Mouse (Mus musculus) forebrain, embryonic 13.5 days (tissue): Measurements from ENCODE around the gene Xpr1. TPM values are rescaled to one million over a fixed set of nuclear protein-coding genes. Genes with fewer than 3 reads are reported as not detected.
"Not testable (repeated sequence)": the region's sequence is repeated elsewhere in the genome, so short reads cannot be mapped to it uniquely, and the experiment has no call there.

Experiments
- ATAC-seq: fragments of 200-750 bp; cut with Nextera tagmentation; 2 replicates; pipeline ENCODE4 v1.8.0; 2017
- H3K27ac ChIP-seq: fragments of 300-500 bp; sonication (generic); 2 replicates; pipeline ENCODE4 v1.5.1; 2015; ENCODE audit warnings: inconsistent platforms, mild to moderate bottlenecking, moderate library complexity
- H3K27me3 ChIP-seq: fragments of 300-500 bp; sonication (generic); 2 replicates; pipeline ENCODE4 v1.6.1; 2015; ENCODE audit warnings: mild to moderate bottlenecking, inconsistent platforms
- H3K36me3 ChIP-seq: fragments of 300-500 bp; sonication (generic); 2 replicates; pipeline ENCODE4 v1.6.1; 2015; ENCODE audit warnings: mild to moderate bottlenecking, inconsistent platforms; ENCODE audit not compliant: poor library complexity, severe bottlenecking
- H3K4me1 ChIP-seq: fragments of 300-500 bp; sonication (generic); 2 replicates; pipeline ENCODE4 v1.6.1; 2015; ENCODE audit warnings: inconsistent platforms
- H3K4me2 ChIP-seq: fragments of 300-500 bp; sonication (generic); 2 replicates; pipeline ENCODE4 v1.6.1; 2015; ENCODE audit warnings: inconsistent platforms, mild to moderate bottlenecking, moderate library complexity
- H3K4me3 ChIP-seq: fragments of 300-500 bp; sonication (generic); 2 replicates; pipeline ENCODE4 v1.5.1; 2015; ENCODE audit warnings: mild to moderate bottlenecking, inconsistent platforms
- H3K9ac ChIP-seq: fragments of 300-500 bp; sonication (generic); 2 replicates; pipeline ENCODE4 v1.6.1; 2015; ENCODE audit warnings: mild to moderate bottlenecking, inconsistent platforms
- H3K9me3 ChIP-seq: fragments of 300-500 bp; sonication (generic); replicated peaks from 2 replicates; pipeline ENCODE4 v1.6.1; 2016; ENCODE audit warnings: inconsistent platforms
- WGBS: fragments of 180-500 bp; shearing (Covaris S2); methylation state at CpG from one replicate; pipeline ENCODE4 v1.1.7; 2015; 5-methylcytosine and 5-hydroxymethylcytosine counted together
- polyA plus RNA-seq: library from polyadenylated mRNA; unstranded; fragments of >200 nt; fragmentation: Nextera tagmentation; extraction: Ambion mirVana; gene quantifications from 2 replicates; pipeline ENCODE4 v1.2.1, GENCODE M21; 2015

Xpr1 gene
- polyA plus RNA-seq, 1 experiment from 2014 or later, result 42.8 TPM

GRCm38 (mm10) chr1:155275793-155276192 is 141.4 kb downstream of the Xpr1 start:
- Histone ChIP-seq H3K4me2 (no peak overlapping the region), H3K4me3 (no peak overlapping the region), H3K4me1 (no peaks in the 10 kb centered on the region), H3K36me3 (peaks cover 6% of the 10 kb centered on the region; the same call in 1 of the 2 replicates), H3K9ac (no peak overlapping the region), H3K27ac (no peak overlapping the region), H3K27me3 (no peaks in the 10 kb centered on the region), H3K9me3 (no peaks in the 10 kb centered on the region)
- WGBS, result 85% methylated on average over 4 of the region's 4 CpGs
- ATAC-seq, result no peak

- Histone ChIP-seq H3K9me3 (no peaks in the 10 kb centered on the region), H3K27me3 (no peaks in the 10 kb centered on the region), H3K9ac (no peak overlapping the region), H3K36me3 (peaks cover 6% of the 10 kb centered on the region; the same call in 1 of the 2 replicates), H3K4me3 (no peak overlapping the region), H3K4me2 (no peak overlapping the region), H3K4me1 (no peaks in the 10 kb centered on the region), H3K27ac (no peak overlapping the region)
- WGBS, result 83% methylated on average over 3 of the region's 3 CpGs
- no peak for ATAC-seq
Measured at GRCm38 (mm10) chr1:155274976-155275375, 142.2 kb downstream of the Xpr1 start.

GRCm38 (mm10) chr1:155272953-155273352 is 144.3 kb downstream of the Xpr1 start:
- no peak overlapping the region for H3K4me3 ChIP-seq

GRCm38 (mm10) chr1:155262496-155262895 is 154.7 kb downstream of the Xpr1 start:
- WGBS, result 92% methylated on average over 10 of the region's 10 CpGs
- H3K4me1 ChIP-seq, H3K27ac ChIP-seq, ATAC-seq, H3K4me2 ChIP-seq, H3K27me3 ChIP-seq, H3K9ac ChIP-seq, H3K4me3 ChIP-seq, H3K36me3 ChIP-seq, H3K9me3 ChIP-seq: not testable (repeated sequence)

More at GRCm38 (mm10) chr1:155272953-155273352, 144.3 kb downstream of the Xpr1 start:
- no peak overlapping the region for H3K4me2 ChIP-seq
- H3K36me3 ChIP-seq, result no peaks in the 10 kb centered on the region; the same call in 1 of the 2 replicates
- no peaks in the 10 kb centered on the region for H3K9me3 ChIP-seq
- H3K27me3 ChIP-seq, result no peaks in the 10 kb centered on the region
- ATAC-seq, result no peak
- H3K9ac ChIP-seq, result no peak overlapping the region
- 97% methylated on average over 4 of the region's 4 CpGs for WGBS
- no peak overlapping the region for H3K27ac ChIP-seq
- no peaks in the 10 kb centered on the region for H3K4me1 ChIP-seq

GRCm38 (mm10) chr1:155254309-155254708 is 162.9 kb downstream of the Xpr1 start:
- 86% methylated on average over 8 of the region's 8 CpGs for WGBS
- no peak overlapping the region for H3K27ac ChIP-seq
- ATAC-seq, result no peak

GRCm38 (mm10) chr1:155253126-155253525 is 164.1 kb downstream of the Xpr1 start:
- no peak for ATAC-seq
- Histone ChIP-seq H3K36me3 (no peaks in the 10 kb centered on the region), H3K9me3 (no peaks in the 10 kb centered on the region), H3K27me3 (no peaks in the 10 kb centered on the region), H3K4me3 (no peak overlapping the region), H3K4me2 (no peak overlapping the region), H3K9ac (no peak overlapping the region), H3K4me1 (no peaks in the 10 kb centered on the region), H3K27ac (no peak overlapping the region)
- 77% methylated on average over 12 of the region's 12 CpGs for WGBS

More at GRCm38 (mm10) chr1:155254309-155254708, 162.9 kb downstream of the Xpr1 start:
- no peaks in the 10 kb centered on the region for H3K27me3 ChIP-seq
- H3K4me3 ChIP-seq, result no peak overlapping the region
- H3K4me2 ChIP-seq, result no peak overlapping the region
- H3K9me3 ChIP-seq, result no peaks in the 10 kb centered on the region
- no peak overlapping the region for H3K9ac ChIP-seq
- H3K36me3 ChIP-seq, result no peaks in the 10 kb centered on the region
- H3K4me1 ChIP-seq, result no peaks in the 10 kb centered on the region

- no peak for ATAC-seq
- no peak overlapping the region for H3K27ac ChIP-seq
- H3K27me3 ChIP-seq, result no peaks in the 10 kb centered on the region
- H3K9ac ChIP-seq, result no peak overlapping the region
- WGBS, result 62% methylated on average over 6 of the region's 6 CpGs
- no peaks in the 10 kb centered on the region for H3K9me3 ChIP-seq
- H3K36me3 ChIP-seq, result no peaks in the 10 kb centered on the region
- H3K4me3 ChIP-seq, result no peak overlapping the region
- H3K4me1 ChIP-seq, result no peaks in the 10 kb centered on the region
- H3K4me2 ChIP-seq, result no peak overlapping the region
Measured at GRCm38 (mm10) chr1:155252631-155253121, 164.5 kb downstream of the Xpr1 start.

GRCm38 (mm10) chr1:155251596-155251995 is 165.6 kb downstream of the Xpr1 start:
- H3K9me3 ChIP-seq, result no peaks in the 10 kb centered on the region
- no peaks in the 10 kb centered on the region for H3K36me3 ChIP-seq
- 85% methylated on average over 5 of the region's 5 CpGs for WGBS
- H3K27me3 ChIP-seq, result no peaks in the 10 kb centered on the region
- H3K27ac ChIP-seq, result no peak overlapping the region
- no peak overlapping the region for H3K9ac ChIP-seq
- no peak overlapping the region for H3K4me3 ChIP-seq
- no peak for ATAC-seq
- no peaks in the 10 kb centered on the region for H3K4me1 ChIP-seq
- H3K4me2 ChIP-seq, result no peak overlapping the region

GRCm38 (mm10) chr1:155250531-155251135 is 166.6 kb downstream of the Xpr1 start:
- H3K4me3 ChIP-seq, result no peak overlapping the region
- H3K27ac ChIP-seq, result no peak overlapping the region
- 31% methylated on average over 4 of the region's 4 CpGs for WGBS
- H3K27me3 ChIP-seq, result peaks cover 1% of the 10 kb centered on the region
- no peaks in the 10 kb centered on the region for H3K9me3 ChIP-seq
- no peak for ATAC-seq
- H3K4me2 ChIP-seq, result no peak overlapping the region
- H3K9ac ChIP-seq, result no peak overlapping the region
- H3K4me1 ChIP-seq, result no peaks in the 10 kb centered on the region
- no peaks in the 10 kb centered on the region for H3K36me3 ChIP-seq

GRCm38 (mm10) chr1:155249896-155250295 is 167.3 kb downstream of the Xpr1 start:
- 30% methylated on average over 5 of the region's 5 CpGs for WGBS
- Histone ChIP-seq H3K4me2 (no peak overlapping the region), H3K27ac (no peak overlapping the region), H3K9me3 (no peaks in the 10 kb centered on the region), H3K4me1 (peaks cover under 1% of the 10 kb centered on the region; the same call in 1 of the 2 replicates), H3K27me3 (peaks cover 8% of the 10 kb centered on the region), H3K4me3 (no peak overlapping the region), H3K9ac (no peak overlapping the region), H3K36me3 (no peaks in the 10 kb centered on the region)
- ATAC-seq, result no peak

GRCm38 (mm10) chr1:155248041-155248440 is 169.2 kb downstream of the Xpr1 start:
- Histone ChIP-seq H3K9ac (no peak overlapping the region), H3K27ac (no peak overlapping the region), H3K4me2 (no peak overlapping the region), H3K9me3 (no peaks in the 10 kb centered on the region), H3K36me3 (no peaks in the 10 kb centered on the region), H3K4me1 (peaks cover 13% of the 10 kb centered on the region), H3K4me3 (no peak overlapping the region), H3K27me3 (peaks cover 24% of the 10 kb centered on the region)
- ATAC-seq, result no peak
- 74% methylated on average over 5 of the region's 5 CpGs for whole genome bisulfite sequencing

GRCm38 (mm10) chr1:155247441-155247840 is 169.8 kb downstream of the Xpr1 start:
- H3K9ac ChIP-seq, result no peak overlapping the region
- 53% methylated on average over 5 of the region's 5 CpGs for WGBS
- no peak for ATAC-seq
- no peaks in the 10 kb centered on the region for H3K36me3 ChIP-seq
- H3K9me3 ChIP-seq, result no peaks in the 10 kb centered on the region
- no peak overlapping the region for H3K27ac ChIP-seq
- no peak overlapping the region for H3K4me3 ChIP-seq
- peaks cover 25% of the 10 kb centered on the region for H3K27me3 ChIP-seq
- no peak overlapping the region for H3K4me2 ChIP-seq
- H3K4me1 ChIP-seq, result peaks cover 13% of the 10 kb centered on the region

GRCm38 (mm10) chr1:155245516-155245915 is 171.7 kb downstream of the Xpr1 start:
- no peak overlapping the region for H3K4me2 ChIP-seq
- WGBS, result 66% methylated on average over 7 of the region's 7 CpGs
- H3K9me3 ChIP-seq, result no peaks in the 10 kb centered on the region
- H3K27me3 ChIP-seq, result peaks cover 25% of the 10 kb centered on the region
- H3K4me1 ChIP-seq, result peaks cover 13% of the 10 kb centered on the region
- no peak overlapping the region for H3K27ac ChIP-seq
- H3K9ac ChIP-seq, result no peak overlapping the region
- no peak for ATAC-seq
- H3K36me3 ChIP-seq, result no peaks in the 10 kb centered on the region
- no peak overlapping the region for H3K4me3 ChIP-seq
